Mouse (Mus musculus): ENCODE measurements at regions not wholly inside any gene's neighbourhood (a gene's known extent, or its start where the extent isn't known, plus 50 kb on each side); places are given as distances from the start of the nearest gene placed in this dataset.

GRCm38 (mm10) chr3:150493433-150494045 is 944.1 kb upstream of the Adgrl4 start:
- no peak for DNase-seq (ENCODE audit: low spot score in 2 of 2)

- DNase-seq (ENCODE audit: low spot score in 2 of 2) = no peak
Measured at GRCm38 (mm10) chr3:150530966-150531365, 906.7 kb upstream of the Adgrl4 start.

- DNase-seq (ENCODE audit: low spot score in 2 of 2) = no peak
Measured at GRCm38 (mm10) chr3:150543118-150543517, 894.6 kb upstream of the Adgrl4 start.

GRCm38 (mm10) chr3:150588474-150588873 is 849.2 kb upstream of the Adgrl4 start:
- DNase-seq (ENCODE audit: low spot score in 2 of 2) = no peak

- no peak for DNase-seq (ENCODE audit: low spot score in 2 of 2)
Measured at GRCm38 (mm10) chr3:150590978-150591377, 846.7 kb upstream of the Adgrl4 start.

- DNase-seq (ENCODE audit: low spot score in 2 of 2) = no peak
Measured at GRCm38 (mm10) chr3:150603400-150604095, 834.1 kb upstream of the Adgrl4 start.

GRCm38 (mm10) chr3:150610681-150611101 is 827.0 kb upstream of the Adgrl4 start:
- DNase-seq (ENCODE audit: low spot score in 2 of 2) = peak; percentile 27 to 41

- no peak for DNase-seq (ENCODE audit: low spot score in 2 of 2)
Measured at GRCm38 (mm10) chr3:150637544-150637943, 800.1 kb upstream of the Adgrl4 start.

GRCm38 (mm10) chr3:150640004-150640676 is 797.5 kb upstream of the Adgrl4 start:
- no peak for DNase-seq (ENCODE audit: low spot score in 2 of 2)

GRCm38 (mm10) chr3:150648040-150648439 is 789.6 kb upstream of the Adgrl4 start:
- no peak for DNase-seq (ENCODE audit: low spot score in 2 of 2)

GRCm38 (mm10) chr3:150649783-150650565 is 787.7 kb upstream of the Adgrl4 start:
- DNase-seq (ENCODE audit: low spot score in 2 of 2) = no peak

GRCm38 (mm10) chr3:150695751-150696150 is 741.9 kb upstream of the Adgrl4 start:
- no peak for DNase-seq (ENCODE audit: low spot score in 2 of 2)

- DNase-seq (ENCODE audit: low spot score in 2 of 2) = no peak
Measured at GRCm38 (mm10) chr3:150699990-150700389, 737.7 kb upstream of the Adgrl4 start.
